In the genomic region with DNA sequence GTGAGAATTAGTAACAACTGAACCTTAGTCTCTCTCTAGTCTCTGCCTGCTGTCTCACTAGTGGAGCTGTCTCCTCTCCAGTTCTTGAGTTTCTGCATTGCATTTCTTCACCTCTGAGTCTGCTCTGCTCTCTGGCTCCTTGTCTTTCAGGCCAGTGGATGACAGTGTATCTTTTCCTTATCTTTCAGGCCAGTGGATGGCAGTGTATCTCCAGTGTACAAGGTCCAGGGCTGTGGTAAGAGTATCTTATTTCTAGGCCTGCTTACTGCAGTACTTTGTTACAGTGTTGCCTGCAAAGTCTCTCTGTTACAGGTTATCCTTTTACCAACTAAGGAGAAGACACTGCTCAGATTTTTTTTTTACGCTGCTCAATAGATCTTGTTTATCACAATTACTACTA, we compare ENCODE assay signal across 9 mouse cellular contexts. TPM values are rescaled to one million over a fixed set of nuclear protein-coding genes. Genes with fewer than 3 reads are reported as not detected.
A peak's percentile ranks its signal among the peaks of the same experiment; 100 is the strongest.
DNase-seq lines count a peak whose midpoint lies in the region; ATAC-seq and TF ChIP-seq lines count a peak whose summit lies in the region.
"Had no signal": no experiment of that assay in that cellular context is flagged by ENCODE, and none has a peak within 500 bp of the region (broad histone marks: within the 10 kb centered on the region; RNA-seq: fewer than 3 reads in every experiment).

No protein-coding gene starts in this region.

- DNase-seq in embryonic facial prominence, embryonic 14.5 days (ENCODE audit: low spot score) = peak; percentile 13
- no peak for DNase-seq in embryonic facial prominence, embryonic 10.5 days (ENCODE audit: low spot score)
- peak in 1 of 2 experiments; percentile 46 for DNase-seq in spleen, adult 2 months (ENCODE audit: low read depth in 1 of 2, low spot score in 2 of 2)
- no peak for DNase-seq in spleen, postnatal 14 days (ENCODE audit: low spot score in 2 of 2)
- peak; percentile 69 for DNase-seq in kidney, adult 9 months
- no peak for DNase-seq in stomach, postnatal 0 days (ENCODE audit: low spot score)
- no peak for DNase-seq in urinary bladder, postnatal 14 days (ENCODE audit: low spot score)

- TF ChIP-seq CTCF in spleen, adult 2 months (IDR thresholded peaks at IDR 0.05; ENCODE audit: extremely low read depth, insufficient read depth, insufficient read length, insufficient replicate concordance) = peak; percentile 13; the same call in 1 of the 2 replicates
- TF ChIP-seq CTCF in stomach, postnatal 0 days (IDR thresholded peaks at IDR 0.05; ENCODE audit: low read depth) = peak; percentile 53

- no peak overlapping the region for H3K4me2 ChIP-seq in embryonic facial prominence, embryonic 14.5 days (ENCODE audit: low read depth, low read length)
- H3K4me2 ChIP-seq in stomach, postnatal 0 days (replicated peaks; ENCODE audit: low read depth) = no peak overlapping the region
- no peak overlapping the region for H3K4me2 ChIP-seq in intestine, embryonic 16.5 days (ENCODE audit: low read depth, low read length)

- H3K27ac ChIP-seq in embryonic facial prominence, embryonic 14.5 days (replicated peaks; ENCODE audit: low read depth, low read length) = no peak overlapping the region
- no peak overlapping the region for H3K27ac ChIP-seq in embryonic facial prominence, embryonic 10.5 days (replicated peaks)
- no peak overlapping the region for H3K27ac ChIP-seq in spleen, adult 2 months (ENCODE audit: insufficient read depth, low read length)
- H3K27ac ChIP-seq in stomach, postnatal 0 days (replicated peaks) = no peak overlapping the region
- no peak overlapping the region for H3K27ac ChIP-seq in intestine, embryonic 16.5 days (ENCODE audit: low read length)

- 89% methylated on average over 1 of the region's 1 CpGs for WGBS in embryonic facial prominence, embryonic 14.5 days
- 91% methylated on average over 1 of the region's 1 CpGs for WGBS in embryonic facial prominence, embryonic 10.5 days
- 94% methylated on average over 1 of the region's 1 CpGs for WGBS in spleen, adult 2 months
- WGBS in stomach, postnatal 0 days = 86% methylated on average over 1 of the region's 1 CpGs
- WGBS in intestine, embryonic 16.5 days = 89% methylated on average over 1 of the region's 1 CpGs

- ATAC-seq in embryonic facial prominence, embryonic 14.5 days (ENCODE audit: low read depth) = no peak
- ATAC-seq in stomach, postnatal 0 days (ENCODE audit: low FRiP score, low TSS enrichment) = no peak
- no peak for ATAC-seq in intestine, embryonic 16.5 days

- TF ChIP-seq POLR2A in spleen, adult 2 months (IDR thresholded peaks at IDR 0.05; ENCODE audit: low read depth, low read length) = no peak

- no peak overlapping the region for H3K9ac ChIP-seq in embryonic facial prominence, embryonic 14.5 days (ENCODE audit: low read depth, low read length)
- no peak overlapping the region for H3K9ac ChIP-seq in stomach, postnatal 0 days (ENCODE audit: low read length)
- H3K9ac ChIP-seq in intestine, embryonic 16.5 days (ENCODE audit: low read depth, low read length) = no peak overlapping the region

- H3K9me3 ChIP-seq in embryonic facial prominence, embryonic 14.5 days (ENCODE audit: control insufficient read depth, low read length) = no peaks in the 10 kb centered on the region
- no peaks in the 10 kb centered on the region for H3K9me3 ChIP-seq in embryonic facial prominence, embryonic 10.5 days
- no peaks in the 10 kb centered on the region for H3K9me3 ChIP-seq in stomach, postnatal 0 days (ENCODE audit: control insufficient read depth, low read length)
- no peaks in the 10 kb centered on the region for H3K9me3 ChIP-seq in intestine, embryonic 16.5 days (ENCODE audit: control insufficient read depth, low read length)

- H3K36me3 ChIP-seq in embryonic facial prominence, embryonic 14.5 days (ENCODE audit: control insufficient read depth, insufficient read depth, low read length) = no peaks in the 10 kb centered on the region
- no peaks in the 10 kb centered on the region for H3K36me3 ChIP-seq in embryonic facial prominence, embryonic 10.5 days (replicated peaks)
- no peaks in the 10 kb centered on the region; the same call in 1 of the 2 replicates for H3K36me3 ChIP-seq in spleen, adult 2 months (ENCODE audit: control insufficient read depth, insufficient read depth, low read length)
- no peaks in the 10 kb centered on the region for H3K36me3 ChIP-seq in stomach, postnatal 0 days (ENCODE audit: control insufficient read depth, insufficient read depth, low read length)
- H3K36me3 ChIP-seq in intestine, embryonic 16.5 days (ENCODE audit: control insufficient read depth, insufficient read depth, low read length) = no peaks in the 10 kb centered on the region

- H3K4me3 ChIP-seq in embryonic facial prominence, embryonic 14.5 days (ENCODE audit: low read depth, low read length) = no peak overlapping the region
- no peak overlapping the region for H3K4me3 ChIP-seq in embryonic facial prominence, embryonic 10.5 days
- H3K4me3 ChIP-seq in spleen, adult 2 months (ENCODE audit: extremely low read depth, insufficient read depth, insufficient read length) = no peak overlapping the region
- H3K4me3 ChIP-seq in stomach, postnatal 0 days (ENCODE audit: low read depth, low read length) = no peak overlapping the region
- H3K4me3 ChIP-seq in intestine, embryonic 16.5 days (ENCODE audit: low read length) = no peak overlapping the region
- H3K4me3 ChIP-seq: megakaryocyte, embryonic 14.5 days had no signal

- H3K27me3 ChIP-seq in embryonic facial prominence, embryonic 14.5 days (replicated peaks; ENCODE audit: control insufficient read depth, insufficient read depth, low read length) = no peaks in the 10 kb centered on the region
- no peaks in the 10 kb centered on the region for H3K27me3 ChIP-seq in embryonic facial prominence, embryonic 10.5 days (replicated peaks; ENCODE audit: low read depth, poor library complexity, severe bottlenecking)
- no peaks in the 10 kb centered on the region for H3K27me3 ChIP-seq in spleen, adult 2 months (ENCODE audit: control insufficient read depth, insufficient read depth, low read length)
- H3K27me3 ChIP-seq in stomach, postnatal 0 days (ENCODE audit: control insufficient read depth, insufficient read depth, low read length) = no peaks in the 10 kb centered on the region
- no peaks in the 10 kb centered on the region for H3K27me3 ChIP-seq in intestine, embryonic 16.5 days (replicated peaks; ENCODE audit: control insufficient read depth, insufficient read depth, low read length)
- H3K27me3 ChIP-seq: megakaryocyte, embryonic 14.5 days had no signal

- no peak for TF ChIP-seq EP300 in stomach, postnatal 0 days (optimal IDR thresholded peaks at IDR 0.05)

- no peaks in the 10 kb centered on the region for H3K4me1 ChIP-seq in embryonic facial prominence, embryonic 14.5 days (ENCODE audit: control insufficient read depth, insufficient read depth, low read length)
- H3K4me1 ChIP-seq in embryonic facial prominence, embryonic 10.5 days = no peaks in the 10 kb centered on the region
- peaks cover 3% of the 10 kb centered on the region; the same call in 1 of the 2 replicates for H3K4me1 ChIP-seq in spleen, adult 2 months (ENCODE audit: control insufficient read depth, insufficient read depth, insufficient read length)
- H3K4me1 ChIP-seq in stomach, postnatal 0 days (replicated peaks; ENCODE audit: control insufficient read depth, insufficient read depth) = no peaks in the 10 kb centered on the region
- no peaks in the 10 kb centered on the region for H3K4me1 ChIP-seq in intestine, embryonic 16.5 days (ENCODE audit: control insufficient read depth, insufficient read depth, low read length)

RNA-seq across cellular contexts. Expression of a gene that starts 18.5 kb away (rescaled TPM):
- 105 and 122 TPM in 2 replicates for polyA plus RNA-seq in embryonic facial prominence, embryonic 14.5 days (2014; fragmentation: Nextera tagmentation; extraction: Ambion mirVana)
- 82.2 and 82.4 TPM in 2 replicates for polyA plus RNA-seq in embryonic facial prominence, embryonic 10.5 days (2016; fragmentation: Nextera tagmentation; extraction: Ambion mirVana)
- 110 and 156 TPM in 2 replicates for polyA plus RNA-seq in spleen, adult 2 months (2012; rRNA removed)
- polyA plus RNA-seq in stomach, postnatal 0 days (2015; fragmentation: Nextera tagmentation; extraction: Ambion mirVana) = 178 and 181 TPM in 2 replicates
- 140 and 151 TPM in 2 replicates for polyA plus RNA-seq in intestine, embryonic 16.5 days (2015; fragmentation: Nextera tagmentation; extraction: Ambion mirVana)

RNA-seq across cellular contexts. Expression of a gene that starts 19.0 kb away (rescaled TPM):
- polyA plus RNA-seq in embryonic facial prominence, embryonic 14.5 days (2014; fragmentation: Nextera tagmentation; extraction: Ambion mirVana) = 4.1 and 4.2 TPM in 2 replicates
- 0.72 and 0.96 TPM in 2 replicates for polyA plus RNA-seq in embryonic facial prominence, embryonic 10.5 days (2016; fragmentation: Nextera tagmentation; extraction: Ambion mirVana)
- polyA plus RNA-seq in spleen, adult 2 months (2012; rRNA removed) = 5.3 and 5.9 TPM in 2 replicates
- 0.74 and 0.75 TPM in 2 replicates for polyA plus RNA-seq in stomach, postnatal 0 days (2015; fragmentation: Nextera tagmentation; extraction: Ambion mirVana)
- polyA plus RNA-seq in intestine, embryonic 16.5 days (2015; fragmentation: Nextera tagmentation; extraction: Ambion mirVana) = 1.1 and 1.4 TPM in 2 replicates

RNA-seq across cellular contexts. Expression of a gene that starts 44.0 kb away (rescaled TPM):
- polyA plus RNA-seq in embryonic facial prominence, embryonic 14.5 days (2014; fragmentation: Nextera tagmentation; extraction: Ambion mirVana) = 43.6 and 44.4 TPM in 2 replicates
- polyA plus RNA-seq in embryonic facial prominence, embryonic 10.5 days (2016; fragmentation: Nextera tagmentation; extraction: Ambion mirVana) = 68.1 and 70.4 TPM in 2 replicates
- polyA plus RNA-seq in spleen, adult 2 months (2012; rRNA removed) = 2.8 and 3.0 TPM in 2 replicates
- 46.6 and 47.5 TPM in 2 replicates for polyA plus RNA-seq in stomach, postnatal 0 days (2015; fragmentation: Nextera tagmentation; extraction: Ambion mirVana)
- polyA plus RNA-seq in intestine, embryonic 16.5 days (2015; fragmentation: Nextera tagmentation; extraction: Ambion mirVana) = 50.3 and 54.5 TPM in 2 replicates

Comparison
In these comparisons a context has a peak if more than half of its experiments do, and no peak if none do; other contexts are left out.
1. DNase-seq: peak in embryonic facial prominence, embryonic 14.5 days (single experiment) and kidney, adult 9 months (single experiment); none in embryonic facial prominence, embryonic 10.5 days (single experiment), spleen, postnatal 14 days (0 of 2), stomach, postnatal 0 days (single experiment) and urinary bladder, postnatal 14 days (single experiment).
2. RNA of a gene that starts 44.0 kb away (polyA plus RNA-seq): 68.1 to 70.4 TPM in embryonic facial prominence, embryonic 10.5 days, 50.3 to 54.5 TPM in intestine, embryonic 16.5 days, 46.6 to 47.5 TPM in stomach, postnatal 0 days and 43.6 to 44.4 TPM in embryonic facial prominence, embryonic 14.5 days; 2.8 to 3.0 TPM in spleen, adult 2 months; every median in the first group is over 10 times any median in the second.